Mouse (Mus musculus) kidney, adult 18-20 months (tissue): ENCODE measurements around the gene Mab21l3.

ENCODE experiments used
- DNase-seq: peaks from one replicate; pipeline ENCODE4 v3.0.0; 2021

Gene Mab21l3

GRCm38 (mm10) chr3:101848816-101849215, at the start of gene Mab21l3:
Gene Mab21l3 (minus strand): TSS chr3:101848959.
- no peak for DNase-seq

DNA sequence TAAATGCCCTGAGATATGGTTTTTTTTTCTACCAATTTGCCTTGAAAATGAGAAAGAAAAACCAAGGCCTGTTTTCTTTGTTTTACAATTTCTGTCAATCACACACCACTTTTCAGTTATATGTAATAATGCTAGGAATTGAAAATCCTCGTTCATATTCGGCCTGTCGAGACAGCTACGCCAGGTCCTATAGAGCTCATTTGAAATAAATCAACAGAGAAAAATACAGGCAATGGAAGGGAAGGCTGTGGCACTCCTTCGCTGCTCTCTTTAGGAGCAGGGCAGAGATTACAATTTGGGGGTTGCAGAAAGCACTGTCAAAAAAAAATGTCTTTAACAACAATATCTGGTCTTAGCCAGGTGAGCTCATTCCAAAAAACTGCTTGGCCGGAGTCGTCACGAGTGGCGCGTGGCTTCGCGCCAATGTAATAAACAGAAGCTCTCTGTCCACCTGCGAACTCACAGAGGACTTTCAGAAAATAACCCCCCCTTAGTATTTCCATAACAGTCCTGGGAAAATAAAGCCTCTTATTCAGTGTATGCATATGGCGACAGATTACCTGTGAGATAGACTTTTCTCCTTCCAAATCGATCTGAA, 48.7 kb upstream of the Mab21l3 start:
- no peak for DNase-seq

GRCm38 (mm10) chr3:101896893-101897292, 48.1 kb upstream of the Mab21l3 start:
- peak; percentile 71 for DNase-seq

- no peak for DNase-seq
Measured at GRCm38 (mm10) chr3:101895376-101895910, 46.7 kb upstream of the Mab21l3 start.

DNA sequence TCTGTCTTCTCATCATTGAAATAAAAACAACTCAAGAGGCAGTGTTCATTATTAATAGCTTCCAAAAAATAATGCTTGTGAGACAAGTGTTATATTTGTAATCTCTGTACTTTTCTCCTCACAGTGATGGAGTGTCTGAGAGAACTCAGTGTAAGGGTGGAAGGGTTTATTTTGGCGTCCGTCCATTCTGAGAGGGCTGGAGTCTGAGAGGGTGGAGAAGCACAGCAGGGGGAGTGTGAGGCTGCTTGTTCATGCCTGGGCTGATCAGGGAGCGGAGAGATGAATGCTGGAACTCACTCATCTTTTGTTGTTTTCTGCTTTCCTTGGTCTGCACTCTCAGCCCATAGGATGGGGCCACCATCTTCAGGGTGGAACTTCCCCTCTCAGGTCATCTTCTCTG, 36.8 kb upstream of the Mab21l3 start:
- no peak for DNase-seq

GRCm38 (mm10) chr3:101885041-101885440, 36.3 kb upstream of the Mab21l3 start:
- no peak for DNase-seq

DNA sequence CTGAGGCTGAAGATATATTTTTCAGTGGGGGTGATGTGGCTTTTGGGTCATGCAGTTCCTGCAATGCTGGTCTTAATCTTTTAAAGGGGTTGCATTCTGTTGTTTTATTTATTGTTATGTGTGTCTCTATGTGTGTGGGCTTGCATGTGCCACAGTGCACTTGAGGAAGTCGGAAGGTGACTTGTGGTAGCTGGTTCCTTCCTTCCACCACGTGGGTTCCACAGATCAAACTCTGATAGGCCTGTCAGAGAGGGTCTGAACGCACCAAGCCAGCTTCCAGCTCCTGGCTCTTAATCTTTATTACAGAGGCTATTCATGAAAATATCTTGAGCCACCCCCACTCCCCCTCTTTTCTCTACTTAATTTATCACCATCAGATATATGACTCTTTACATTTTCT, 35.1 kb upstream of the Mab21l3 start:
- DNase-seq: no peak

- no peak for DNase-seq
Measured at GRCm38 (mm10) chr3:101881721-101882120, 33.0 kb upstream of the Mab21l3 start.

DNA sequence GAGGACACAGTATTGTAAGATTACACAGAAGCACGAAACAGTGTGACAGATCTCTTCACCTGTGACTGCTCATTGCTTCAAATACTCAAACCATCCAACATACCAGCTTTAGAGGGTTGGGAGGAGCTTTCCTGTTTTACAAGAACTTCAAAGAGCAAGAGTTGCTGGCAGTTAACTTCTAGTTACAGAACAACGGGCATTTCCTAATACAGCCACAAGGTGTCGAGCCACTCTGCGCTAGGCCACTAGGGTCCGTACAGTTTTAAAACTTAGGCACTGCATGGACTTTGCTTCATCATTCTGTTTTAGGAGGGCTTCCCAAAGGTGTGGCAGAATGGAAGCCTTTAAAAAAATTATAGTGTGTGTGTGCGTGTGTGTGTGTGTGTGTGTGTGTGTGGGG, 32.1 kb upstream of the Mab21l3 start:
- DNase-seq: no peak

- DNase-seq: no peak
Measured at GRCm38 (mm10) chr3:101878136-101878535, 29.4 kb upstream of the Mab21l3 start.

DNA sequence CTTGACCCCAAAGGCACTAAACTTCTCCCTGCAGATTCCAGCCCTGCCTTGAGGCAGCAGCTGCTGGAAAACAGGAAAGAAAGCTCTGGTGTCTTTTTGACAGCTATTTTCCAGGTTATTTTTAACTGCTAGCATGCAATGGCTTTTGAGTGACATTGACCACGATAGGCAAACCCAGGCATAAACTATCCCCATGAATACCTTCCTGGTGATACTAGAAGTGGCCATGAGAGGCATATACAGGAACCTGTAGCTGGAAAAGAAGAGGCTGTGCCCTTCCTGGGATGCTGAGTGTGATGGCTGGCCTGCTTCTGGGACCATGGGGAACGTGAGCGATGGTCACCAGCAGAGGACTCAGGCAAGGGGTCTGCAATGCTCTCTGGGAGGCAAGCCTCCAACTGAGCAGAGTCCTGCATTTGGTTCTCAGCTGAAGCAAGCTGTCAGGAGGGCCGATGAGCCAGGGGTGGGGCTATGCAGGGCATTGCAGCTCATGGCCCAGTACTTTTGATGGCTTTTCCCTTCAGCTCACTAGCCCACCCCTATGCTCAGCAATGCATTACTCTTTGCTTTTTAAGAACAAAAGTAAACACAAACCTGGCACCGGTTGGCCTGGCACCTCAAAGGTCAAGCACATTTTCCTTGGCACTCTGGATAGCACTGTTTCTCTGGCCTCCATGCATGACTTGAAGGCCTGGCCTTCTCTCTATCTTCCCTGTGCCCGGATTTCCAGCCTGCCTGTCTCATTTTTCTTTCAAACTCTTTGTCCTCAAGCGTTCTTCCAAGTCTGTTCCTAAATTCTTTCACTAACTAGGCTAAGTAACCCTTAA, 27.9 kb upstream of the Mab21l3 start:
- no peak for DNase-seq

- no peak for DNase-seq
Measured at GRCm38 (mm10) chr3:101875258-101875920, 26.6 kb upstream of the Mab21l3 start.

- DNase-seq: no peak
Measured at GRCm38 (mm10) chr3:101873061-101873675, 24.4 kb upstream of the Mab21l3 start.

DNA sequence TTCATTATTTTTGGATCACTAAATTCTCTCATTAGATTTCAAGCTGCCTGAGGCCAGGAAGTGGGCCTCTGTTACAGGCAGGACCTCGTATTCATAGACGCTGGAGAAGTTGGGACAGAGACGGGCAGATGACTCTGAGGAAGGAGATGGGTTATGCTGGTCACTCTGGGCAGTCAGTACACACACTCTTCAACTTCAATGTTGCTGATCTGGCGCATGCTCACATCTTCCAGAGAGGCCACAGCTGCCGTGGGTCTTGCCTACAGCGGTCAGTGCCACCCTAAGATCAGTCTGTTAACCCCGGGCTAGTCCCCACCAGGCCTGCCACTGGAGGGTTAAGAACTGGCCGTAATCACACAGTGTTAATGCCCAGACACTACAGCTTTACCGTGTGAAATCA, 23.2 kb upstream of the Mab21l3 start:
- DNase-seq: no peak

DNA sequence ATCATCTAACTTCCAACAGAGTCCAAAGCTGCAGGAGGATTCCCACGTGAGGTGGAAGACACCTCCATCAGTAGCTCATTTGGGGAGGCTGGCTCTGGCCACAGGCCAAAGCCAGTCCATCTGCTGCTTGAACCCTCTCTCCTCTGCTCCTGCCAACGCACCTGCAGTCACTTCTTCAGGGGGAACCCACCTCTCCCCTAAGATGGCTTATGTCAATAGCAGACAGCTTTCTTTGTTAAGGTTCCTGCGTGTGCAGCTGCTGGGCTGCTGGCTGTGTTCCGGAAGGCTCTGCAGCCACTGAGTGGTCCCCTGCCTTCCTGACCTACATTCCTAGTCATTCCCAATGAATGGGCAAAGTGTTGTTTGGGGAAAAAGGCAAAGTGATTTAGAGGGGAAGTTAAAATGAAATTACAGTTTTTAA, 18.3 kb upstream of the Mab21l3 start:
- DNase-seq: no peak

DNA sequence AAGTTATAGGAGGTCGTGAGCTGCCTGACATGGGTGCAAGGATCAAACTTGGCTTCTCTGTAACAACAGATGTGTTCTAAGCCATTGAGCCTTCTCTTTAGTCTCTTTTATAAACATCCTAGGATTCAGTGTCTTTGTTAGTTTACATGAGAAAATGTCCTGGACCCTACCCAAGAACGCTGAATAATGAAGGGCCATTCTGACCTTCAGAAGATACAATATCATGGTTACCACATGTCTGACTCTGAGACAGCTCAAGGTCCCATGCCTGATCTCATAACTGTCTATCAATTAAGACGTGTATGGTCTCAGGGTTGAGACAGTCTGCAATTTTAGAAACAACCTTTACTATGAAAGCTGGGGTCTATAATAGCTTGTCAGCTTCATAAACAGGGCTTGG, 13.1 kb upstream of the Mab21l3 start:
- DNase-seq: no peak

GRCm38 (mm10) chr3:101860151-101860550, 11.4 kb upstream of the Mab21l3 start:
- DNase-seq: no peak

- DNase-seq: no peak
Measured at GRCm38 (mm10) chr3:101859740-101860139, 11.0 kb upstream of the Mab21l3 start.

DNA sequence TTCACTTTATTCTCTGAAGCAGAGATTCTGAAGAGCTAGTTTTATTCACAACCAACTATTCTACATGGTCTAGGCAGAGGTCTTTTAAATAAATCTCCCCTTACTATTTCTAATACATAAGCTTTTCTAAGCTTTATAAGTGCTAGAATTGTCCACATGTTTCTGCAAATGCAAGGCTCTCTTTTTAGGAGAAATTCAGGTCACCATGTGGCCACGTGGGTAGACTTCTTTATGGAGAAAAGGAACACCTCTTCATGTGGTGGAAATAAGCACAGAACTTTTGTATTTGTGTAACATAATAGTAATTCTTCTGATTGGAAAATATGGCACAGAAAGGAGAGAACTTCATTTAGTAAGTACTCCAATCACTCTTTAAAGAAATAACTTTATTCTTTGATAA, 5.3 kb upstream of the Mab21l3 start:
- no peak for DNase-seq

DNA sequence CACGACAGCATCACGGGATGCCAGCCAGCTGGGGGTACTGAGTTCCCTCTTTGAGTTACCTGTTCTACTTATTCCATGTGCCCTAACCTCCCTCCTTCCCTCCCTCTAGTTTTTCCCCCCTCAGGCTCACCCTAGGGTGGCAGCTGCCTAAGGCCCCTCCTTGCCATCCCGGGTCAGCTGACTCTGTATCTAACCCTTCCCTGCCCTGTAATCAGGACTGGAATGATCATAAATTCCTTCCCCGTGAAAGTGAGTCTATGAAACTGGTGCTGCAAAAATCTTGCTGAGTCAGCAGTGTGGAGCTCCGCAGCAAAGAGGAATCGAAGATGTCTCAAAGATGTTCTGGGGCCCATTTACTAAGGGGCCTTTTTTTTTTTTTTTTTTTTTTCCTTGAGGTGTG, 2.6 kb upstream of the Mab21l3 start:
- DNase-seq: no peak

DNA sequence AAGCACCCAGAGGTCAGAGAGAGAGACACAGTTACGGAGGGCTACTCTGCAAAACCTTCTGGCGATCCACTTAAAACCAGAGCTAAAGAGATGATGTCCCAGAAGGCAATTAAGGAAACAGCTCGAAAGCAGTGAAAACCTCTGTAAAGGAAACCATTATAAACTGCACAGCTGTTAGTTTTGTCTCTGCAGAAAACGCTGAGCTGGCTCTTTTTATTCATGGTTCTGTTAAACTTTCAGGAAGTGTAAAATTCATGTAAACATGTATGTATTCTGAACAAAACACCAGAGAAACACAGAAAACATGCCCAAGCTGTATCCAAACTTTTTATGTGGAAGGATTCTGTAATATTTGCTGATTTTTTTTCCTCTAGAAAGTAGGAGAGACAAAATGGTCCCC, 2.7 kb downstream of the Mab21l3 start:
- no peak for DNase-seq

DNA sequence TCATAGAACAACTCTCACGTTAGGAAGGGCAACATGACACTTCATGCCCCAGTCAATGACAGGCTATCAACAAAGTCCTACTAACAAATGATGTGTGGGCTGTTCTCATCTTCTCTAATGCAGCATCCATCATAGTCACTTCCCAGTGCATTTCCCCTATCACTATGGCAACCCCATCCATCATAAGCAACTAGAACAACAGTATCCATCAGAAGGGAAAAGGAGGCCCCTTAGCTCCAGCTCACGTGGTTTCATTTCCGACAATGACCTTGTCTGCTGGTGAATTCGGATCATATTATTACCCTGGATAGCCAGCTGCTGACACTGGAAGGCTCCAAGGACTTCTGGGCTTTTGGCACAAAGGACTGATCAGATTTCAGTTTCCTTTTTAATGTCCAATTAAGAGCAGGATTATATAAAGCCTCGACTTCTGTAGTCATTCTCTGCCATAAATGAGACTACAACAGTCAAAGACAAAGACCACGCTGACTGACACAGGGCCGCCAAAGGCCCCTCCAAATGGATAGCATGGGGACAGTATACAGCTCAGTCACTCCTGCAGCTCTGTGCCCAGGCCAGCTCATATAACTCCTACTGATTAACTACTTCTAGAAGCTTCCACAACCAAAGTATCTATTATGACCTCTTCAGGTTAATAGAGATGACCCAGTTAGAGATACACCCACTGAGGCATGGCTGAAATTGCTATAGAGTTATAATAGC, 6.2 kb downstream of the Mab21l3 start:
- no peak for DNase-seq

DNA sequence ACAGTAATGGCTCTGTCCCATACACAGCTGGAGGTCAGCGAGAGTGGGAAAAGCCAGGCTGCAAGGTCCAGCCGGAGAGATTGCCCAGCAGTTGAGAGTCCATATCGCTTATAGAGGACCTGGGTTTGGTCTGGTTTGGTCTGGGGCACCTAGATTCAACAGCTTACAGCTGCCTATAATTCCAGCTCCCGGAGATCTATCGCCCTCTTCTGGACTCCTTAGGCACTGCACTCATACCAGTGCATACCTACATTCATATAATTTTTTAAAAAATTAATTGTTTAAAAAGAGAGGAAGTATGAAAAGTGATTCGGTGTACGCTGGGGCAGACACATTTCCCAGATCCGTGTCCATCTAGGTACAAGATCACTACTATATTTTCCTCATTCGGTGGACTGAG, 9.4 kb downstream of the Mab21l3 start:
- DNase-seq: no peak
